Mouse (Mus musculus) CD4-positive, CD25-positive, alpha-beta regulatory T cell, adult 9 weeks (primary cell): ENCODE measurements around the gene Espl1. TPM values are rescaled to one million over a fixed set of nuclear protein-coding genes. Genes with fewer than 3 reads are reported as not detected.

ENCODE experiments used
- polyA plus RNA-seq: library from polyadenylated mRNA; unstranded; fragments of 100-300 nt; shearing (Covaris generic); gene quantifications from one replicate; pipeline ENCODE4 v1.2.1, GENCODE M21; 2017

The Espl1 gene
- polyA plus RNA-seq, result 1.7 TPM

DNA sequence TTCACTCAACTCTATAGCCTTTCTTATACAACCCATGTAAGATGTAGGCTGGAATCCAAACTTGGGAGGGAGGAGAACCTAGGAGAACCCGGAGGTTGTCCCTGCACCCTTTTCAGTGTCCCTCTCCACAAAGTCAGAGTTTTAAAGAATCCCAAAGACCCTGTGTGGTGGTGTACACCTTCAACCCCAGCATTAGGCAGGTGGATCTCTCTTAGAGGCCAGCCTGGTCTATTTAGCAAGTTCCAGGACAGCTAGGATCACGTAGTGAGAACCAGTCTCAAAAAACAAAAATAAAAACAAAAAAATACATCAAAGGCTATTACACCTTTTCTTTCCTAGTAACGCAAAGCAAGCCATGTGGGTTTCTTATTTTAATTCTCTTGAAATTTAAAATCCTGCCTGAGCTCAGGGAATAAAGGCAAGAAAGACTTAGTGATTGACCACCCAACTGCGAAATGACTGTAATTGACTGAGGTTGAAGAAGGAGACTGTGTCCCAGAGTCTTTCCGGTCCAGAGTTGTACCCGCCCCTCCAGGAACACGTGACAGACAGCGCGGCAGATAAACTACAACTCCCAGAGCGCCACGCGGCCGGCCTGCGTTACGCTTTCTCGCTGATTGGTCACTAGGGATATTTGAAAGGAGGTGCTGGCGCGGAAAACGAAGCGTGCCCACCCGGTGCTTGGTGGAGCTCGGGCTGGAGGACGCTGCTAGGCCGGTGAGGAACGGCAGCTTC, at the start of gene Espl1:
Espl1 (plus strand) TSS at position 634 of the 735 bp plus-strand sequence.

GRCm38 (mm10) chr15:102257202-102258075, 38.6 kb upstream of the Espl1 start, which contains the start of gene Rarg:
Rarg (minus strand) TSS chr15:102257517.

DNA sequence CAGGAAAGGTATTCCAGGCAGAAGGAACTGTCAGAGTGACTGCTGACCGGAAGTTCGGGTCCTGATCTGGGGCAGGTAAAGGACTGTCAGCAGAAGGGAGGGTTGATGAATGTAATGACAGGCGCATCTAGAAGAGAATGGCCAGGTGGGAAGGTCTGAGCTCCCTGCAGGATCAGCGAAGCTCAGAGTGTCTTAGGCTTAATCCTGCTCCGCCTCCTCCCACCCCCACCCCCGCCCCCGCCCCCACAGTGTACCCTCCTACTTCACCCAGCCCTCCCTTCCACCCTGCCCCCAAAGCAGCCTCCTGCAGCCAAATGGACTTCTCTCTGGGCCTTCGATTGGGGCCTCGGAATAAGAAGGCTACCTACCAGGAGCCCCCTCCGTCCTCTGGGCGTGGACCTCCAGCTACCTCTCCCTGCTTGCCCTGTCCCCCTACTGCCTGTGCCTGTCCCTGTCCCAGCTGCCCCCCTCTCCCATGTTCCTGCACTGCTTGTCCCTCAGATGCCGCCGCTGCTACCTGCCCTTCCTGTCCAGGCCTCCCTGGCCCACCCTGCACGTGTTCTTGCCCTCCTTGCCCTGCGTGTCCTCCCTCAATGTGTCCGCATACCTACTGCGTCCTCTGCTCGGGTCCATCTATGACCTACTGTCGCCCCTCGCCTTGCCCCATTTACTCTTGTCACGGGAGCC, 25.6 kb upstream of the Espl1 start, which contains the start of gene Gm9918:
Gm9918 (plus strand) TSS at position 290 of the 687 bp plus-strand sequence.

GRCm38 (mm10) chr15:102279092-102279782, 16.8 kb upstream of the Espl1 start, which contains the start of gene Mfsd5:
Mfsd5 (plus strand) TSS chr15:102279454.

GRCm38 (mm10) chr15:102326022-102326576, 30.0 kb downstream of the Espl1 start, which contains the start of gene Pfdn5:
Pfdn5 (plus strand) TSS chr15:102326116.

GRCm38 (mm10) chr15:102331610-102332015, 35.5 kb downstream of the Espl1 start, which contains the start of gene Myg1:
Myg1 (plus strand) TSS chr15:102331709.

GRCm38 (mm10) chr15:102350138-102350941, 54.3 kb downstream of the Espl1 start, which contains the start of gene Aaas:
Aaas (minus strand) TSS chr15:102350771.

GRCm38 (mm10) chr15:102366733-102367344, 70.8 kb downstream of the Espl1 start, which contains the start of gene Sp7:
Sp7 (minus strand) TSS chr15:102367182.

Other genes with a start within 250 kb of the Espl1 start
- gene Eif4b, start 222.5 kb upstream of the Espl1 start, polyA plus RNA-seq, result 162 TPM
- gene Tns2, start 195.9 kb upstream of the Espl1 start, polyA plus RNA-seq, result 1.8 TPM
- gene Spryd3, start 160.0 kb upstream of the Espl1 start, polyA plus RNA-seq, result 67.5 TPM
- 0.41 TPM for gene Igfbp6, start 151.9 kb upstream of the Espl1 start, polyA plus RNA-seq
- 0.91 TPM for gene Soat2, start 145.7 kb upstream of the Espl1 start, polyA plus RNA-seq
- 48.6 TPM for gene Zfp740, start 93.0 kb upstream of the Espl1 start, polyA plus RNA-seq
- 18.0 TPM for gene Csad, start 91.5 kb upstream of the Espl1 start, polyA plus RNA-seq
- gene Itgb7, start 64.3 kb upstream of the Espl1 start, polyA plus RNA-seq, result 649 TPM
- gene Rarg, start 38.7 kb upstream of the Espl1 start, polyA plus RNA-seq, result 46.8 TPM
- gene Gm9918, start 25.7 kb upstream of the Espl1 start, polyA plus RNA-seq, result not detected
- gene Mfsd5, start 16.8 kb upstream of the Espl1 start, polyA plus RNA-seq, result 63.4 TPM
- gene Pfdn5, start 29.9 kb downstream of the Espl1 start, polyA plus RNA-seq, result 684 TPM
- 119 TPM for gene Myg1, start 35.4 kb downstream of the Espl1 start, polyA plus RNA-seq
- gene Aaas, start 54.5 kb downstream of the Espl1 start, polyA plus RNA-seq, result 60.5 TPM
- not detected for gene Sp7, start 70.9 kb downstream of the Espl1 start, polyA plus RNA-seq
- 19.6 TPM for gene Sp1, start 109.9 kb downstream of the Espl1 start, polyA plus RNA-seq
- not detected for gene Amhr2, start 149.1 kb downstream of the Espl1 start, polyA plus RNA-seq
- 586 TPM for gene Prr13, start 162.8 kb downstream of the Espl1 start, polyA plus RNA-seq
- gene Pcbp2, start 174.3 kb downstream of the Espl1 start, polyA plus RNA-seq, result 118 TPM
- gene Gm10337, start 207.5 kb downstream of the Espl1 start, polyA plus RNA-seq, result not detected
- 10.6 TPM for gene Map3k12, start 220.8 kb downstream of the Espl1 start, polyA plus RNA-seq
- gene Tarbp2, start 221.9 kb downstream of the Espl1 start, polyA plus RNA-seq, result 71.5 TPM
- gene Npff, start 228.7 kb downstream of the Espl1 start, polyA plus RNA-seq, result 6.2 TPM